Mouse (Mus musculus): ENCODE measurements around the gene Gosr1.
"Not testable (repeated sequence)": the region's sequence is repeated elsewhere in the genome, so short reads cannot be mapped to it uniquely, and the experiment has no call there.

The Gosr1 gene

DNA sequence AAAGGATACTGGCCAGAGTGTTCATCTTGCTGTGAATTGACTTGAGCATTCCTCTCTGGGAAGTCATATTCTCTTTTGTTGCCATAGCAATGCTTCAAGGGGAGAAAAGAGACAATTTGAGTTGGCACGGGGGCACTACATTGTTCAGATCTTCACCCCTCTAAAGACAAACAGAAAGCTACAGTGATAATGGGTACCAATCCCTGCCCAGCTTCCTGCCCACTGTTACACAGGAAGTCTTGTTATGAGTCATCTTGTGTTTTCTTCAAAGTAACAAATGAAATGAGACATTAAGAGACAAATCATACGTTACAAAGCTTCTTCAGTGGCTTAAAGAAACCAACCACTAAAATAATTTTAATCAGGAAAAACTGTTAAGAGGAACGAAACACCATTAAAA, 28.8 kb downstream of the Gosr1 start:
- DNase-seq (ENCODE audit: low read depth) = peak; percentile 90

DNA sequence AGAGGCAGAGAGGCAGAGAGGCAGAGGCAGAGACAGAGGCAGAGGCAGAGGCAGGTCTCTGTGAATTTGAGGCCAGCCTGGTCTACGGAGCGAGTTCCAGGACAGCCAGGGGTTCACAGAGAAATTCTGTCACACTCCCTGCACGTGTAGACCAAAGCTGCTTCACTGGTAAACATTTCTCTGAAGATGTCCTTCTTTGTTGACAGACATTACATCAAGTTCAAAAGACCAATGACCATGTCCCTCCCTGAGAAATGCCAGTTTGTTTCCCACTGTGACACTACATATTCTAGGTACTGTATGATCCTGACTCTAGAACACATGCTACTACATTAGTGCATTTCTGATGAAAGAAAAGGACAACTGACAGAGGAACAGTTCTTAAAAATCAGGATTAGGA, 32.7 kb downstream of the Gosr1 start:
- peak; percentile 13 for DNase-seq (ENCODE audit: low read depth)

DNA sequence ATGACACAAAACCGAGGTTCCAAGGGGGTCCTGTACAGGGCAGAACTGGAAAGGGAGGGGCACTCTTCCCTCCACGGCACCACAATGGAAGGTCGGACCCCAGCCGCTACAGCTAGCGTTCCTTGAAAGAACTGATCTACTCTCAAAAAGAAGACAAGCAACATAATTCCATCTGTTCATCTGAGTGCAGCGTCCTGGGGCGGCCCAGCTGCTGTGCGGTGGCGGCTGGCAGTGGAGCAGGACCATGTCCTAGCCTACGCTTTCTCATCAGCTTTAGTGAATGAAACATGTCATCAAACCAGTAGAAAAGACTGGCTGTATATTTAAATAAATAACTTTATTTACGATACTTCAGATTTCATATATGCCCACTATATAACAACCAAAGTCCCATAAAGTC, 35.3 kb downstream of the Gosr1 start:
- no peak for DNase-seq (ENCODE audit: low read depth)

DNA sequence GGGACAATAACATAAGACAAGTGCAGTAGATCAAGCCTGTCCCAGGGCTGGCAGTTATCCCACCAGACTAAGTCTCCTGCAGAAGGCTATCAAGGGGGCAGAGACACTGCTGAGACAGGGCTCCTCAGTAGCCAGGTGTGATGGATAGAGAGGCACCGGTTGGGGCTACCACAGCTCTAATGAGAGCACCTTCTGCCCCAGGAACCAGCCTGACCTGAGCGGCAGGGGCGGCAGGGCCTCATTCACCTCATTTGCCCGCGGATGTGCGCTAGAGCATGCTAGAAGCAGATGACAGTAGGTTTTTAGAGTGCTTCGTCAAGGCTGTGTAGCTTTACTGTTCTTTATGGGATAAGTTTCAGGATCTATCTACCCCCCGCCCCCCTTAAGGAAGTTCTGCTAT, 39.5 kb downstream of the Gosr1 start:
- no peak for DNase-seq (ENCODE audit: low read depth)

DNA sequence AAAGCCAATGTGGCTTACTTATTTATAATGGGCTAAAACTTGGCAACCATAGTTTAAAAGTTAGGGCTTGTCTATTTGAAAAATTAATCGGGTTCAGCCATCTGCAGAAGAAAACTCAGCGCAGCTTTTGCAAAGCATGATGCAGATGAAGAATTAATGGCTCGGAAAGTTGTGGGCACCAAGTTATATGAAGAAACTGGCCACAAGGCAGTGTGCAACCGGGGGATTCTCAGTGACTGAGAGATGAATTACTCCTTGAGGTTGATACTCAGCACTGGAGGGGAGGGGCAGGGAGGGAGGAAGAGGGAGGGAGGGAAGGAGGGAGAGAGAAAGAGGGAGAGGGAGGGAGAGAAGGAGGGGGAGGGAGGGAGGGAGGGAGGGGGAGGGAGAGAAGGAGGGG, 46.4 kb downstream of the Gosr1 start:
- no peak for DNase-seq (ENCODE audit: low read depth)

DNA sequence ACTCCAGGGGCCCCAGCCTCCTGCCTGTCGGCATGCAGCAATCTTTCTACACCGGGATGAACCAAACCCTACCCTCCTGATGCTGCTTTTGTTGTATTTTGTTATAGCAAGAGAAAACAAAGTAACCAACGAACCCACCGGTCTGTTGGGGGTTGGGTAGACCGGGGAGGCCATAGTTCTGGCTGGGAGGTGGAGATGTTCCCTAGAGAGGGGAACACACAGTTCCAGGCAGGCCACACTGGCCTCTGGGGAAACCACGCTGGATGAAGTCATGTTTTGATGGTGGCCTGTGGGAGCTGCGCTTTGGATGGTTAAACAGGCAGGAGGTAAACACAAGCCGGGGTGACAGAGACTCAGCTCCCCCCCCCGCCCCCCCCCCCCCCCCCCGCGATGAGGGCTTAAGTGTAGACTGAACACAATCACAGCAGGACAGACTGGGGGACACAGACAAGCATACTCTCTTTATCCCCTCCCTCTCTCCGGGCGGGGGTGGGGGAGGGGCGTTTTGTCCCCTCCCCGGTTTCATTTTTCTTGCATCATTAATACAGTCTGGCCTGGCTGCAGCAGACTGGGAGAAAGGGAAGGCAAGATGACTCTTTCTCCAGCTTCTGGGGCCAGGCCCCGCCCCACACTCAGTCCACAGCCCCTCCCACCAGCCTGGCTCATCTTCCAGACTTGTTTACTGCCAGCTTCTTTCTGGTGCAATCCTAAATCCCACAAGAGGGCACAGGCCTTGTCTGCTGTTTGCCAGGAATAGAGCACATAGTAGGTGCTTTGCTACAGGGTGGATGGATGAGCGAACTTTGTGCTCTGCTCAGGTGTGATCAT, 53.5 kb downstream of the Gosr1 start:
- no peak for DNase-seq (ENCODE audit: low read depth)

DNA sequence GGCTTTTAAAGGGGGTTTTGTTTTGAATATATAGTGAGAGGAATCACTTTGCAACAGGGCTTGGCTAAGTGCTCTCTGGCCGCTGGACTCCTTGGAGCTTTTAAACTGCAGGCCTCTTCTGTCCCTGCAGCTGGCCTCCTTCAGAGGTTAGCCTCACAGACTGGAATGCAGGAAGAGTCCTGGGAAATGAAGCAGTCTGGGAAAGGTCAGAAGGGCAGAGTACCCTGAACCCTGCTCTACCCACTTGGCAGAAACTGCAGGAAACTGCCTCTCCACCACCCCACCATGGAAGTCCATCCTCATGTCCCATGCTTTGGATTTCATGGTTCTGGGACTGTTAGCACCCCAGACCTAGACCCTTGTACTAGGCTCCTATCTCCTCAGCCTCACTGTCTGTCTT, 54.5 kb downstream of the Gosr1 start:
- DNase-seq (ENCODE audit: low read depth) = no peak

DNA sequence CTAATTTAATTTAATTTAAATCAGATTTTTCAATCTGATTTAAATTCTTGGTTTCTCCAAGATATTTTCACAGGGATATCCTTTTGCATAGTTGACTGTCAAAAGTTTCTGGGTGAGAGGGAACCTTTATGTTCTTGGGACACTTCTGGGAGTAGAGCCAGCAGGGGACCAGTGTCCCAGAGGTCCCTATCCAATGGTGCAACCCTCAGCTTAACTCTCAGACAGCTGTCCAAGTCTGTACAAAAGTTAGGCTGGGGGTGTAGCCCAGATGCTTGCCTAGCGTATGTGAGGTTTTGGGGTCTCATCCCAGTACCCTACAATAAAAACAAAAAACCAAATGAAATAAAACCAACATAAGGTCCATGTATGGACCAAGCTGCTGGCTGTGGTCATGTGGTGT, 55.3 kb downstream of the Gosr1 start:
- DNase-seq (ENCODE audit: low read depth) = no peak

DNA sequence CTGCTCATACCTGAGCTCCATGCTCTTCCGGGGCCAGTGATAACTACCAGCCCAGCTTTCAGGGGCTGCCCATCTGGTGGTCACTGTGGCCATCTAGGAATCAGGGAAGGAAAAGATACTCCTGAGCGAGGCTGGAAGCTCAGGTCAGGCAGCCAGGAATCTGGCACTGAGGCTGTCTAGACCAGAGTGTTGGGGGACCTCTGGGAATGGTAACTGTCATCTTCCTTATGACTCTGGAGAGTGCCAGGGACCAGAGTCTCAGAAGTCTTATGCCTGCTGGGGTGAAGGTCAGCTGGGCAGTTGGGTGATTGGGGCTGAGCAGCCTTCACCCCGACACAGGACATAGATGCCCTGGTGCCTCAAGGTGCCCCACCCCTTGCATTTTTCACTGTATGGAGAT, 55.7 kb downstream of the Gosr1 start:
- no peak for DNase-seq (ENCODE audit: low read depth)

DNA sequence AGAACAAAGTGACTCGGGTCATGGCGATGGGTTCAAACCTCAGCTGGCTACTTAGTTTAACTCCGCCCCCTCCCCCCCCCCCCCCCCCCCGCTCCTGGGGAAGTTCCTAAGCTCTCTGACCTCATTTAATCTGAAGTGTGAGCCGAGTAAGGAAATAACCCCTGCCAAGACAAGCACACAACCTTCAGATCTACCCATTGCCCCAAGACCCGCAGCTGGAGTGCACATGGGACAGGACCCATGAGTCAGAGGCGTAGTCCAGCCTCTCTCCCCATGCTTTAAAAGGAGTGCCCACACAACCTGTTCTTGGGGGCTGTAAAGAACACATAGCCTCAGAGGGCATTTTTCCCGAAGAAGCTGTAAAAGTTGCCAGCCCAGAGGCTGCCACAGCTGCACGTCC, 63.8 kb downstream of the Gosr1 start:
- no peak for DNase-seq (ENCODE audit: low read depth)

DNA sequence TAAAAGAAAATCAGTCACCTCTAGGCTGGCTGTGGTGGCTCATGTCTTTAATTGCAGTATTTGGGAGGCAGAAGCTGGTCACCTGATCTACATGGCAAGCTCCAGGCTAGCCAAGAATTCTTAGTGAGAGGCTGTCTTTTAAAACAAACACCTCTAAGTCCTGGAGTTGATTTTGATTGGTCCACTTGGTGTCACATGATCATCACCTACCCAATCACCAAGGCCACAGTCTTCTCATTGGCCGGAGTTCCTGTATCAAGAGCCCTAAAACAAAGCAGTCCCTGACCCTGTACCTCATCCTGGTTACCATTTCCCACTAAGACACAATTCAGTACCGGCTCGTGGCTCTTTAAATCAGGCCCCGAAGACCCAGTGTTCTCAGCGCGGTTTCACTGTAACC, 67.6 kb downstream of the Gosr1 start:
- DNase-seq (ENCODE audit: low read depth) = peak; percentile 27

DNA sequence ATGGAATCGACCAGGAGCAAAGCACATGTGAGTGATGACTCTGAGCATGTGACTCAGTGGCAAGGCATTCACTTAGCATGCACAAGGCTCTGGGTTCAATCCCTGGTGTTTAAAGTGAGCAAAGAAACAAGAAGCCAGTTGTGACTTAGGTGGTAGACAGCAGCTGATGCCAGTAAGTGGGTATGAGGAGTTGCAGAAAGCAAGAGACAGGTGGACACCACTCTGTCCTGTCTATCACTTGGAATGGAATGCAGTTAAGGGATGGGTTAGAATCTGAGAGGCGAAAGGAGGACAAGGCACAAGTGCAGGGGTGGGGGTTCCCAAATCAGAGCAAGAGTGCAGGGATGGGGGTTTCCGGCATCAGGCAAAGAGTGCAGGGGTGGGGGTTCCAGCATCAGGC, 71.3 kb downstream of the Gosr1 start:
- DNase-seq (ENCODE audit: low read depth) = no peak

DNA sequence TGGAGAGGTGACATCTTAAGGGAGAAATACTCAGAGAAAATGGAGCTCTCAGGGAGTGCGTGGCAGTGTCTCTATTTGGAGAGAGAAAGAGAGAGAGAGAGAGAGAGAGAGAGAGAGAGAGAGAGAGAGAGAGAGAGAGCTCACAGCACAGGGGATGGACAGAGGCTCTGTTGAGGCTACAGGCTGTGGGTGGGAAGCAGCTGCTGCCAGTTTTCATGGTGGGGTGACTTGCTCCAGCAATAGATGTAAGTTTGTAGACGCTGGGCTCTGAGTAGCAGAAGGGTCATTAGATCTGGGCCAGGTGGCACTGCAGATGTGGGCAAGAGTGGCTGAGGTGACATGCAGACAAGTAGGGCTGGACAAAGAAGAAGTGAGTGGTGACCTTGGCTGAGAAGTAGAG, 77.8 kb downstream of the Gosr1 start:
- DNase-seq (ENCODE audit: low read depth) = no peak

DNA sequence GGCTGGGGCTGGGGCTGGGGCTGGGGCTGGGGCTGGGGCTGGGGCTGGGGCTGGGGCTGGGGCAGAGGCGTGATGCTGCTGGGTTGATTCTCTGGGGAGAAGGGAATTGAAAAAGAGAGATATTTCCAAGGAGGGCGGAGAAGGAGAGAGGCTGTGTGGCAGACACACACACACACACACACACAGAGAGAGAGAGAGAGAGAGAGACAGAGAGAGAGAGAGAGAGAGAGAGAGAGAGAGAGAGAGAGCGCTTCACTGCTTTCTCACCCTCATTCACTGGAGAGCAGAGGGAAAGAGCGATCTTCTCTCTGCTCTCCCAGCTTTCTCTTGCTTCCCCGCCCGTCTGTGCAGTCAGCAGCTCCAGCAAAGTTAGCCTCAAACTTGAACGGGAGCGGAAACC, 83.9 kb downstream of the Gosr1 start, which contains the start of gene Trarg1:
Trarg1 (plus strand) TSS at position 301 of the 400 bp plus-strand sequence.
- DNase-seq (ENCODE audit: low read depth) = not testable (repeated sequence)

Measured in induced T-regulatory cell, adult 2 months (primary cell).